Mouse (Mus musculus): ENCODE measurements around the gene Chrd.
A peak's percentile ranks its signal among the peaks of the same experiment; 100 is the strongest.

Gene Chrd

GRCm38 (mm10) chr16:20733731-20734730 lies 1.1 kb downstream of the Chrd start, which contains the start of gene Thpo:
Gene Thpo (minus strand): TSS chr16:20734511.
- DNase-seq (ENCODE audit: low read depth), result no peak

GRCm38 (mm10) chr16:20735651-20736050 lies 2.7 kb downstream of the Chrd start:
- DNase-seq (ENCODE audit: low read depth), result no peak

- DNase-seq (ENCODE audit: low read depth), result no peak
Measured at GRCm38 (mm10) chr16:20736168-20736567, 3.2 kb downstream of the Chrd start.

GRCm38 (mm10) chr16:20736823-20737222 lies 3.9 kb downstream of the Chrd start:
- no peak for DNase-seq (ENCODE audit: low read depth)

GRCm38 (mm10) chr16:20739845-20740244 lies 6.9 kb downstream of the Chrd start:
- DNase-seq (ENCODE audit: low read depth), result no peak

GRCm38 (mm10) chr16:20746641-20747040 lies 13.7 kb downstream of the Chrd start:
- peak; percentile 60 for DNase-seq (ENCODE audit: low read depth)

- DNase-seq (ENCODE audit: low read depth), result peak; percentile 74
Measured at GRCm38 (mm10) chr16:20750518-20750917, 17.6 kb downstream of the Chrd start.

GRCm38 (mm10) chr16:20756052-20756451 lies 23.1 kb downstream of the Chrd start:
- peak; percentile 78 for DNase-seq (ENCODE audit: low read depth)

GRCm38 (mm10) chr16:20757385-20757784 lies 24.5 kb downstream of the Chrd start:
- no peak for DNase-seq (ENCODE audit: low read depth)

GRCm38 (mm10) chr16:20761681-20762080 lies 28.8 kb downstream of the Chrd start:
- peak; percentile 82 for DNase-seq (ENCODE audit: low read depth)

GRCm38 (mm10) chr16:20765244-20765643 lies 32.3 kb downstream of the Chrd start:
- peak; percentile 74 for DNase-seq (ENCODE audit: low read depth)

- DNase-seq (ENCODE audit: low read depth), result no peak
Measured at GRCm38 (mm10) chr16:20775021-20775420, 42.1 kb downstream of the Chrd start.

- DNase-seq (ENCODE audit: low read depth), result no peak
Measured at GRCm38 (mm10) chr16:20779846-20780245, 46.9 kb downstream of the Chrd start.

- DNase-seq (ENCODE audit: low read depth), result no peak
Measured at GRCm38 (mm10) chr16:20781101-20781630, 48.2 kb downstream of the Chrd start.

GRCm38 (mm10) chr16:20783891-20784290 lies 51.0 kb downstream of the Chrd start:
- DNase-seq (ENCODE audit: low read depth), result no peak

GRCm38 (mm10) chr16:20784754-20785153 lies 51.8 kb downstream of the Chrd start:
- DNase-seq (ENCODE audit: low read depth), result no peak

- DNase-seq (ENCODE audit: low read depth), result no peak
Measured at GRCm38 (mm10) chr16:20786556-20786955, 53.6 kb downstream of the Chrd start.

GRCm38 (mm10) chr16:20791803-20792202 lies 58.9 kb downstream of the Chrd start:
- no peak for DNase-seq (ENCODE audit: low read depth)

Measured in NIH3T3 (cell line).